Mouse (Mus musculus) forebrain, embryonic 16.5 days (tissue): ENCODE data around the gene Olfr1420. TPM values are rescaled to one million over a fixed set of nuclear protein-coding genes. Genes with fewer than 3 reads are reported as not detected.
"Not testable (repeated sequence)": the region's sequence is repeated elsewhere in the genome, so short reads cannot be mapped to it uniquely, and the experiment has no call there.

Experiments
- ATAC-seq: fragments of 200-750 bp; cut with Nextera tagmentation; 2 replicates; pipeline ENCODE4 v1.8.0; 2017; ENCODE audit warnings: mild to moderate bottlenecking, moderate library complexity
- H3K27ac ChIP-seq: fragments of 300-500 bp; sonication (generic); 2 replicates; pipeline ENCODE4 v1.5.1; 2014; ENCODE audit warnings: low read length, control low read depth
- H3K27me3 ChIP-seq: fragments of 300-500 bp; sonication (generic); replicated peaks from 2 replicates; pipeline ENCODE4 v1.6.1; 2014; ENCODE audit warnings: low read length; ENCODE audit not compliant: control insufficient read depth, insufficient read depth
- H3K36me3 ChIP-seq: fragments of 300-500 bp; sonication (generic); 2 replicates; pipeline ENCODE4 v1.6.1; 2014; ENCODE audit not compliant: control insufficient read depth, insufficient read depth
- H3K4me1 ChIP-seq: fragments of 300-500 bp; sonication (generic); replicated peaks from 2 replicates; pipeline ENCODE4 v1.6.1; 2014; ENCODE audit warnings: low read length; ENCODE audit not compliant: control insufficient read depth, insufficient read depth
- H3K4me2 ChIP-seq: fragments of 300-500 bp; sonication (generic); 2 replicates; pipeline ENCODE4 v1.6.1; 2014; ENCODE audit warnings: mild to moderate bottlenecking, low read length, control low read depth
- H3K4me3 ChIP-seq: fragments of 300-500 bp; sonication (generic); replicated peaks from 2 replicates; pipeline ENCODE4 v1.5.1; 2014; ENCODE audit warnings: mild to moderate bottlenecking, low read length, control low read depth
- H3K9ac ChIP-seq: fragments of 300-500 bp; sonication (generic); replicated peaks from 2 replicates; pipeline ENCODE4 v1.6.1; 2014; ENCODE audit warnings: low read depth, low read length, control low read depth
- H3K9me3 ChIP-seq: fragments of 300-500 bp; sonication (generic); 2 replicates; pipeline ENCODE4 v1.6.1; 2016; ENCODE audit warnings: low read length; ENCODE audit not compliant: control insufficient read depth
- WGBS: fragments of 180-500 bp; shearing (Covaris S2); extraction: QIAGEN DNeasy Blood & Tissue Kit; methylation state at CpG from one replicate; pipeline ENCODE4 v1.1.7; 2014; 5-methylcytosine and 5-hydroxymethylcytosine counted together
- polyA plus RNA-seq: library from polyadenylated mRNA; unstranded; fragments of >200 nt; fragmentation: Nextera tagmentation; extraction: Ambion mirVana; gene quantifications from 2 replicates; pipeline ENCODE4 v1.2.1, GENCODE M21; 2015

Olfr1420 gene
- polyA plus RNA-seq, result not detected in 2 replicates

GRCm38 (mm10) chr19:11886265-11886664 is at the start of gene Olfr1420:
Gene Olfr1420, plus strand, starts transcription at chr19:11886565.
- H3K27ac ChIP-seq, result no peak within 1 kb of the TSS

GRCm38 (mm10) chr19:11839119-11839518 is 47.2 kb upstream of the Olfr1420 start, which contains the start of gene Olfr1417:
Gene Olfr1417, minus strand, starts transcription at chr19:11839219.
- H3K9ac ChIP-seq, result no peak within 1 kb of the TSS
- H3K4me3 ChIP-seq, result no peak within 1 kb of the TSS
- no peaks in the 10 kb centered on the region for H3K36me3 ChIP-seq
- H3K4me1 ChIP-seq, result no peaks in the 10 kb centered on the region
- ATAC-seq, result no peak
- 91% methylated on average over 4 of the region's 4 CpGs for WGBS
- no peaks in the 10 kb centered on the region for H3K9me3 ChIP-seq
- H3K27ac ChIP-seq, result no peak within 1 kb of the TSS
- no peak within 1 kb of the TSS for H3K4me2 ChIP-seq
- H3K27me3 ChIP-seq, result no peaks in the 10 kb centered on the region

More at GRCm38 (mm10) chr19:11886265-11886664, at the start of gene Olfr1420:
- Histone ChIP-seq H3K4me2 (no peak within 1 kb of the TSS), H3K36me3 (no peaks in the 10 kb centered on the region), H3K27me3 (no peaks in the 10 kb centered on the region), H3K4me1 (no peaks in the 10 kb centered on the region), H3K4me3 (no peak within 1 kb of the TSS), H3K9me3 (no peaks in the 10 kb centered on the region), H3K9ac (no peak within 1 kb of the TSS)
- ATAC-seq, result no peak
- WGBS, result 58% methylated on average over 1 of the region's 1 CpGs

GRCm38 (mm10) chr19:11846333-11846732 is 40.0 kb upstream of the Olfr1420 start:
- ATAC-seq, result no peak
- Histone ChIP-seq H3K27me3 (no peaks in the 10 kb centered on the region), H3K9ac (no peak overlapping the region), H3K4me2 (no peak overlapping the region), H3K36me3 (no peaks in the 10 kb centered on the region), H3K9me3 (no peaks in the 10 kb centered on the region), H3K27ac (no peak overlapping the region), H3K4me3 (no peak overlapping the region), H3K4me1 (no peaks in the 10 kb centered on the region)
- 87% methylated on average over 4 of the region's 4 CpGs for WGBS

- ATAC-seq, result no peak
- Histone ChIP-seq H3K9me3 (no peaks in the 10 kb centered on the region; the same call in 1 of the 2 replicates), H3K4me2 (no peak overlapping the region), H3K9ac (no peak overlapping the region), H3K27me3 (no peaks in the 10 kb centered on the region), H3K4me3 (no peak overlapping the region), H3K27ac (no peak overlapping the region), H3K36me3 (no peaks in the 10 kb centered on the region), H3K4me1 (no peaks in the 10 kb centered on the region)
- WGBS, result 70% methylated on average over 4 of the region's 4 CpGs
These were observed 33.7 kb upstream of the Olfr1420 start for GRCm38 (mm10) chr19:11852652-11853051.

- ATAC-seq, result no peak
- no peaks in the 10 kb centered on the region for H3K4me1 ChIP-seq
- H3K4me3 ChIP-seq, result no peak overlapping the region
- no peak overlapping the region for H3K4me2 ChIP-seq
- no peaks in the 10 kb centered on the region; the same call in 1 of the 2 replicates for H3K9me3 ChIP-seq
- no peaks in the 10 kb centered on the region for H3K27me3 ChIP-seq
- H3K9ac ChIP-seq, result no peak overlapping the region
- no peak overlapping the region for H3K27ac ChIP-seq
- 89% methylated on average over 2 of the region's 2 CpGs for WGBS
- H3K36me3 ChIP-seq, result no peaks in the 10 kb centered on the region
These were observed 31.5 kb upstream of the Olfr1420 start for GRCm38 (mm10) chr19:11854821-11855220.

GRCm38 (mm10) chr19:11856506-11856905 is 29.9 kb upstream of the Olfr1420 start:
- WGBS, result 82% methylated on average over 6 of the region's 6 CpGs
- Histone ChIP-seq H3K36me3 (no peaks in the 10 kb centered on the region), H3K9ac (no peak overlapping the region), H3K9me3 (no peaks in the 10 kb centered on the region; the same call in 1 of the 2 replicates), H3K27ac (no peak overlapping the region), H3K27me3 (no peaks in the 10 kb centered on the region), H3K4me3 (no peak overlapping the region), H3K4me1 (no peaks in the 10 kb centered on the region), H3K4me2 (no peak overlapping the region)
- no peak for ATAC-seq

GRCm38 (mm10) chr19:11860966-11861365 is 25.4 kb upstream of the Olfr1420 start, which contains the start of gene Olfr1418:
Gene Olfr1418, minus strand, starts transcription at chr19:11861066.
- Histone ChIP-seq H3K4me2 (no peak within 1 kb of the TSS), H3K27ac (no peak within 1 kb of the TSS)
- 97% methylated on average over 1 of the region's 1 CpGs for WGBS

GRCm38 (mm10) chr19:11867837-11868236 is 18.5 kb upstream of the Olfr1420 start:
- no peak overlapping the region for H3K9ac ChIP-seq
- no peak overlapping the region for H3K27ac ChIP-seq
- no peaks in the 10 kb centered on the region for H3K27me3 ChIP-seq
- 78% methylated on average over 2 of the region's 2 CpGs for WGBS
- no peak overlapping the region for H3K4me2 ChIP-seq
- no peak overlapping the region for H3K4me3 ChIP-seq
- H3K36me3 ChIP-seq, result no peaks in the 10 kb centered on the region
- ATAC-seq, result no peak
- H3K4me1 ChIP-seq, result no peaks in the 10 kb centered on the region
- H3K9me3 ChIP-seq, result peaks cover 3% of the 10 kb centered on the region; the same call in 1 of the 2 replicates

More at GRCm38 (mm10) chr19:11860966-11861365, 25.4 kb upstream of the Olfr1420 start, which contains the start of gene Olfr1418:
- Histone ChIP-seq H3K27me3 (no peaks in the 10 kb centered on the region), H3K36me3 (no peaks in the 10 kb centered on the region), H3K4me1 (no peaks in the 10 kb centered on the region), H3K4me3 (no peak within 1 kb of the TSS), H3K9me3 (no peaks in the 10 kb centered on the region), H3K9ac (no peak within 1 kb of the TSS)
- no peak for ATAC-seq

- WGBS, result 52% methylated on average over 1 of the region's 1 CpGs
- Histone ChIP-seq H3K9me3 (no peaks in the 10 kb centered on the region), H3K36me3 (no peaks in the 10 kb centered on the region), H3K4me3 (no peak within 1 kb of the TSS), H3K27ac (no peak within 1 kb of the TSS), H3K9ac (no peak within 1 kb of the TSS), H3K4me1 (no peaks in the 10 kb centered on the region), H3K4me2 (no peak within 1 kb of the TSS), H3K27me3 (no peaks in the 10 kb centered on the region)
- ATAC-seq, result no peak
These were observed 11.4 kb upstream of the Olfr1420 start, which contains the start of gene Olfr1419 for GRCm38 (mm10) chr19:11875006-11875405. Gene Olfr1419, minus strand, starts transcription at chr19:11875106.

GRCm38 (mm10) chr19:11878404-11878803 is 8.0 kb upstream of the Olfr1420 start:
- not testable (repeated sequence) for H3K4me2 ChIP-seq, ATAC-seq, H3K27me3 ChIP-seq, H3K36me3 ChIP-seq, H3K9me3 ChIP-seq, H3K4me3 ChIP-seq, H3K9ac ChIP-seq, H3K27ac ChIP-seq, H3K4me1 ChIP-seq
- 69% methylated on average over 22 of the region's 22 CpGs for WGBS
